Mouse (Mus musculus) intestine, postnatal 0 days (tissue): ENCODE data around the gene Arfip1. TPM values are rescaled to one million over a fixed set of nuclear protein-coding genes. Genes with fewer than 3 reads are reported as not detected.

Experiments used
- ATAC-seq: fragments of 200-750 bp; cut with Nextera tagmentation; 2 replicates; pipeline ENCODE4 v1.8.0; 2017; ENCODE audit warnings: mild to moderate bottlenecking, moderate TSS enrichment, moderate library complexity
- H3K27ac ChIP-seq: fragments of 300-500 bp; sonication (generic); 2 replicates; pipeline ENCODE4 v1.5.1; 2014; ENCODE audit warnings: mild to moderate bottlenecking, low read depth, low read length, moderate library complexity
- H3K27me3 ChIP-seq: fragments of 300-500 bp; sonication (generic); replicated peaks from 2 replicates; pipeline ENCODE4 v1.6.1; 2014; ENCODE audit warnings: low read length, mixed read lengths; ENCODE audit not compliant: control insufficient read depth, insufficient read depth
- H3K36me3 ChIP-seq: fragments of 300-500 bp; sonication (generic); 2 replicates; pipeline ENCODE4 v1.6.1; 2014; ENCODE audit warnings: mild to moderate bottlenecking, moderate library complexity; ENCODE audit not compliant: control insufficient read depth, insufficient read depth
- H3K4me1 ChIP-seq: fragments of 300-500 bp; sonication (generic); replicated peaks from 2 replicates; pipeline ENCODE4 v1.6.1; 2014; ENCODE audit warnings: antibody characterized with exemption, low read length, mixed read lengths; ENCODE audit not compliant: control insufficient read depth, insufficient read depth
- H3K4me2 ChIP-seq: fragments of 300-500 bp; sonication (generic); replicated peaks from 2 replicates; pipeline ENCODE4 v1.6.1; 2014; ENCODE audit warnings: low read depth, mild to moderate bottlenecking, moderate library complexity
- H3K4me3 ChIP-seq: fragments of 300-500 bp; sonication (generic); 2 replicates; pipeline ENCODE4 v1.5.1; 2014; ENCODE audit warnings: low read depth, low read length
- H3K9ac ChIP-seq: fragments of 300-500 bp; sonication (generic); 2 replicates; pipeline ENCODE4 v1.6.1; 2014; ENCODE audit warnings: mild to moderate bottlenecking, low read depth, low read length
- H3K9me3 ChIP-seq: fragments of 300-500 bp; sonication (generic); 2 replicates; pipeline ENCODE4 v1.6.1; 2016; ENCODE audit warnings: mixed run types; ENCODE audit not compliant: control insufficient read depth
- CTCF ChIP-seq: sonication (generic); IDR thresholded peaks from 2 replicates; pipeline ENCODE4 v1.5.1; 2016; ENCODE audit warnings: low read depth, mild to moderate bottlenecking, control low read depth, antibody characterized with exemption, moderate library complexity
- WGBS: fragments of 180-500 bp; shearing (Covaris S2); extraction: QIAGEN DNeasy Blood & Tissue Kit; methylation state at CpG from one replicate; pipeline ENCODE4 v1.1.7; 2014; 5-methylcytosine and 5-hydroxymethylcytosine counted together
- polyA plus RNA-seq: library from polyadenylated mRNA; unstranded; fragments of >200 nt; fragmentation: Nextera tagmentation; extraction: Ambion mirVana; gene quantifications from 2 replicates; pipeline ENCODE4 v1.2.1, GENCODE M21; 2015

Arfip1 gene
- polyA plus RNA-seq, 1 experiment from 2014 or later = 42.6 TPM

DNA sequence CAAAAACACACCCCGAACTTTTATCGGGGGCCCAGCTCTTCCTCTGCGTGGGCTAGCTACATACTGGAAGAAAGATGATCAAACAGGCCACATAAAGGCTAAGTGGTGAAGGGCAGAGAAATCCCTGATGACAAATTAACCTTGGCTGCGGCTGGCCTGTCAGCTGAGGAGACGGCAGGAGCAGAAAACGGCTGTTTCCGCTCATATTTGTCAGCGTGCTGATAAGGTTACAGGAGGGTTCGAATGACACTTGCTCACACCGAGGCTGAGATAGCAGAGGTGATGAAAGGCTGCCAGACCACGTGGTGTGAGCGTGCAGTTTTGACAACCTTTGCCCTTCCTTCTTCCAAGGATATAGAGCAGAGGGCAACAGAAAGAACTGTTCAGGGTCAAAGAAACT is 121.5 kb downstream of the Arfip1 start:
- H3K4me2 ChIP-seq = peak overlapping the region; percentile 21
- TF ChIP-seq CTCF = no peak
- peak overlapping the region; percentile 79 for H3K27ac ChIP-seq
- peaks cover 13% of the 10 kb centered on the region; the same call in 1 of the 2 replicates for H3K36me3 ChIP-seq
- H3K4me1 ChIP-seq = peaks cover 5% of the 10 kb centered on the region
- H3K9ac ChIP-seq = no peak overlapping the region
- WGBS = 8% methylated on average over 12 of the region's 12 CpGs
- no peak overlapping the region for H3K4me3 ChIP-seq
- no peaks in the 10 kb centered on the region for H3K27me3 ChIP-seq
- H3K9me3 ChIP-seq = no peaks in the 10 kb centered on the region
- peak; percentile 85 for ATAC-seq

DNA sequence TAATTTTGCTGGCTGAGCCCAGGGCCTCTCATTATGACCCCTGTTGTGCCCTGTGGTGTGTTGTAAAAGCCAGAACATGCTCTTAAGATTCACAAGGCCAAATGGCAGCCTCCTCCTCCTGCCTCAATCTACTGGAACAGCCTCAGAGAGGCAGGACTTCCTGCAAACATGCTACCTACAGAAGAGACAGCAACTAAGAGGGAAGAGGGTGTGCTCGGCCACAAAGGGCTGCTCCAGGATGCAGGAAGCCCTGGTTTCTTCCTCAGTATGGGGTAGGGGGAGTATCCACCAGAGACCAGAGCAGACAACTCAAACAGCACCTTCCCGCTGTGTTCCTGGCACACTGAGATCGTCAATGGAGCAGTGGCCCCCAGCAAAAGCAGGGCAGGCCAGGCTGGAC is 121.9 kb downstream of the Arfip1 start:
- Histone ChIP-seq H3K27ac (peak overlapping the region; percentile 79), H3K27me3 (no peaks in the 10 kb centered on the region), H3K4me3 (no peak overlapping the region), H3K4me2 (peak overlapping the region; percentile 21), H3K36me3 (peaks cover 14% of the 10 kb centered on the region; the same call in 1 of the 2 replicates), H3K9me3 (no peaks in the 10 kb centered on the region), H3K4me1 (peaks cover 5% of the 10 kb centered on the region), H3K9ac (no peak overlapping the region)
- 25% methylated on average over 3 of the region's 3 CpGs for WGBS
- TF ChIP-seq CTCF = no peak
- peak; percentile 29 for ATAC-seq

DNA sequence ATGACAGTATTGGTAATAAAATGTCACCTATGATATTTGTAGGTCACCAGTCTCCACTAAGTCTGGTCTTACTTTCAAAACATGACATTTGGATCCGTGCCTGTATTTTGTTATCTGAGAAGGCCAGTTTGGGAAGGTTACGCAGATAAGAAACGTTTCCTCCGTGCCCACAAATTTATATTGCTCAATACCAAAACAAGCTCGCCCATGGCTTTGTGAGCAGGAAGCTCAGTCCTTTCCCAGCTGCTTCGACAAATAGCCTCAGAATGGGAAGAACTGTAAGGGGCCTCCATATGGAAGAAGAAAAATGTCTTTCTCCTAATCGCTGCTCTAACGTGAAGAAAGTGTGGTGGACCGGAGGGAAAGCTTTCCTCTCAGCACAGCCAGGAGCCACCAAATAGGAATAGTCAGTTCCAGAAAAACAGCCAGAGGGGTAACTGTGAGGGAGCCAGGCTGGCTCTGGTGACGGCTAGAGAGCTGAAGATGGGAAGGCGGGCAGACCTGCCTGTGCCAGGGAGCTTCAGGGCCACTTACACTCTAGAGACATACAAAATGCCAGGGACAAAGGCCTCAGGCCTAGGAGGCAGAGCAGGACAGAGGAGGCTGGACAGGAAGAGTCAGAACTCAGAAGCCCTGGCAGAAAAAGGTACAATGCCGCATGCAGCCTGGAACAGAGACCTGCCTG is 126.5 kb downstream of the Arfip1 start:
- ATAC-seq = no peak
- H3K36me3 ChIP-seq = peaks cover 32% of the 10 kb centered on the region
- H3K4me3 ChIP-seq = no peak overlapping the region
- H3K4me2 ChIP-seq = no peak overlapping the region
- no peaks in the 10 kb centered on the region for H3K27me3 ChIP-seq
- no peak for TF ChIP-seq CTCF
- WGBS = 47% methylated on average over 12 of the region's 12 CpGs
- H3K9me3 ChIP-seq = no peaks in the 10 kb centered on the region
- H3K4me1 ChIP-seq = peaks cover 5% of the 10 kb centered on the region
- no peak overlapping the region for H3K27ac ChIP-seq
- no peak overlapping the region for H3K9ac ChIP-seq

GRCm38 (mm10) chr3:84450651-84451050 is 131.8 kb downstream of the Arfip1 start:
- no peak for TF ChIP-seq CTCF
- no peaks in the 10 kb centered on the region for H3K9me3 ChIP-seq
- H3K9ac ChIP-seq = no peak overlapping the region
- no peaks in the 10 kb centered on the region for H3K27me3 ChIP-seq
- H3K4me1 ChIP-seq = no peaks in the 10 kb centered on the region
- no peak overlapping the region for H3K27ac ChIP-seq
- H3K4me3 ChIP-seq = no peak overlapping the region
- peaks cover 46% of the 10 kb centered on the region for H3K36me3 ChIP-seq
- WGBS = 66% methylated on average over 3 of the region's 3 CpGs
- H3K4me2 ChIP-seq = no peak overlapping the region
- ATAC-seq = no peak

DNA sequence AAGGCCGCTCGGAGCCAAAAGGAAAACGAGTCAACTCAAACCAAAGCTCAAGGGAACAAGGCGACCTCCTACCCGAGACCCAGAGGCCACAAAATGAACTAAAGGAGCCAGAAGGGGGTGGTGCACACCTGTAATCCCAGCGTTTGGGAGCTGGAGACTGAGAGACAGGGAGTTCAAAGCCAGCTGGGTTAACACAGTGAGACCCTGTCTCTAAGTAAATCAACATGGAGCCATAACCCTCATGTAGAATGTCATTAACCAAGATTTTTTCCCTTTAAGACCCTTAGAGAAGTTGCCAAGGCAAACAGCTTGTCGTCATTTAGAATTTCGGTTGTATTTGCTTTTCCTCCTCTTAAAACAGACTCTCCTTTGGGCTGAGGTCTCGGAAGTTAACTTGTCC is 133.4 kb downstream of the Arfip1 start:
- H3K4me3 ChIP-seq = no peak overlapping the region
- 84% methylated on average over 9 of the region's 9 CpGs for WGBS
- H3K4me2 ChIP-seq = no peak overlapping the region
- H3K27me3 ChIP-seq = no peaks in the 10 kb centered on the region
- ATAC-seq = no peak
- H3K9me3 ChIP-seq = no peaks in the 10 kb centered on the region
- no peak overlapping the region for H3K27ac ChIP-seq
- peaks cover 53% of the 10 kb centered on the region for H3K36me3 ChIP-seq
- TF ChIP-seq CTCF = no peak
- no peaks in the 10 kb centered on the region for H3K4me1 ChIP-seq
- no peak overlapping the region for H3K9ac ChIP-seq

DNA sequence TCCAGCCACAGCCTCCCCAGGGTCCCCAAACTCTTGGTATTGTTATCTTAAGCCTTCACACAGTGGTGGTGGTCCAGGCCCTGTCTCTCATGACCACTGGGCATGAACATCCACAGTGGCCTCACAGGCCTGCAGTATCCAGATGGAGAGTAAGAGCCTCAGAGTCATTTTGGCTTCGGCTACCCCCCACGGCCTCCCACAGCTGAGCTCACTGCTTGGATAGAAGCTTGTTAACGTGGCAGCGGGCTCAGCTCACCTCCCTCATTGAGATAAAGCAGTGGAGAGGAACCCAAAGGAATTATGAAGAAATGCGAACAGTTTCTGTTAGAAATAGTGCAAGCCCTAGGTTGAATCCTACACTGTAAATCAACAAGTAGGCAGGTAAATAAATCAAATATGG is 134.6 kb downstream of the Arfip1 start:
- 85% methylated on average over 5 of the region's 5 CpGs for WGBS
- Histone ChIP-seq H3K9me3 (no peaks in the 10 kb centered on the region), H3K4me3 (no peak overlapping the region), H3K27me3 (no peaks in the 10 kb centered on the region), H3K27ac (no peak overlapping the region), H3K4me1 (no peaks in the 10 kb centered on the region), H3K36me3 (peaks cover 49% of the 10 kb centered on the region), H3K4me2 (no peak overlapping the region), H3K9ac (no peak overlapping the region)
- ATAC-seq = no peak
- no peak for TF ChIP-seq CTCF

Other genes starting within 250 kb of the Arfip1 start
- gene Fhdc1, start 102.2 kb downstream of the Arfip1 start, polyA plus RNA-seq = 9.8 and 10.8 TPM in 2 replicates
- gene Tigd4, start 10.9 kb upstream of the Arfip1 start, polyA plus RNA-seq = 0.04 TPM in 1 of 2 replicates, not detected in the other
- gene Tmem154, start 83.6 kb upstream of the Arfip1 start, polyA plus RNA-seq = 0.76 and 0.93 TPM in 2 replicates
- 5.6 and 5.7 TPM in 2 replicates for gene Fbxw7, start 232.6 kb upstream of the Arfip1 start, polyA plus RNA-seq